Mouse (Mus musculus) midbrain, embryonic 10.5 days (tissue): Measurements from ENCODE around the gene Aco2. TPM values are rescaled to one million over a fixed set of nuclear protein-coding genes. Genes with fewer than 3 reads are reported as not detected.
A peak's percentile ranks its signal among the peaks of the same experiment; 100 is the strongest.

Source experiments
- DNase-seq: peaks from one replicate; pipeline ENCODE4 v3.0.0-alpha.2; 2017; ENCODE audit warnings: low spot score
- H3K27ac ChIP-seq: fragments of 300-500 bp; sonication (generic); replicated peaks from 2 replicates; pipeline ENCODE4 v1.5.1; 2016; ENCODE audit warnings: mild to moderate bottlenecking
- H3K27me3 ChIP-seq: fragments of 300-500 bp; sonication (generic); 2 replicates; pipeline ENCODE4 v1.6.1; 2016; ENCODE audit warnings: low read depth, mild to moderate bottlenecking; ENCODE audit not compliant: poor library complexity, severe bottlenecking
- H3K36me3 ChIP-seq: fragments of 300-500 bp; sonication (generic); 2 replicates; pipeline ENCODE4 v1.6.1; 2016; ENCODE audit warnings: mild to moderate bottlenecking, moderate library complexity
- H3K4me1 ChIP-seq: fragments of 300-500 bp; sonication (generic); 2 replicates; pipeline ENCODE4 v1.6.1; 2016
- H3K4me3 ChIP-seq: fragments of 300-500 bp; sonication (generic); 2 replicates; pipeline ENCODE4 v1.5.1; 2016; ENCODE audit warnings: mild to moderate bottlenecking, moderate library complexity
- H3K9me3 ChIP-seq: fragments of 300-500 bp; sonication (generic); replicated peaks from 2 replicates; pipeline ENCODE4 v1.6.1; 2016; ENCODE audit warnings: mild to moderate bottlenecking
- WGBS: fragments of 180-500 bp; shearing (Covaris S2); methylation state at CpG from one replicate; pipeline ENCODE4 v1.1.7; 2016; 5-methylcytosine and 5-hydroxymethylcytosine counted together
- polyA plus RNA-seq: library from polyadenylated mRNA; unstranded; fragments of >200 nt; fragmentation: Nextera tagmentation; extraction: Ambion mirVana; gene quantifications from 2 replicates; pipeline ENCODE4 v1.2.1, GENCODE M21; 2016

Gene Aco2
- polyA plus RNA-seq, 1 experiment from 2014 or later = 152 TPM

DNA sequence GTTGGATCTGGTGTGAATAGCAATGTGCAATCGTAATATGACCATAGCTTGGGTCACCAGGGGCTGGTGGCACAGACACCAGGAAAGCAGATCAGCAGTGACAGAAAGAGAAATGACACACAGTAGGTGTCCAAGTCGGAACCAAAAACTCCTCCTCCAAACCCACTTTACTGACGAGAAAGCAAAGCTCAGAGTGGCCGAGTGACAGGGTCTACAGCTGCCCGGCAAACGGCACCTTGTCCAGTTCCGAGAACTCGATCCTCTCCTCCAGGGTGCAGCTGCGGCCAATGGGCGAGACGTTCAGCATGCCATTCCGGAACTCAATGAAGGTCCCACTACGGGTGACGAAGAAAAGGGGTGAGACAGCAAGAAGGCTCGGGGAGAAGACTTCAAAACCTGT is 83.3 kb downstream of the Aco2 start:
- 92% methylated on average over 15 of the region's 15 CpGs for WGBS
- Histone ChIP-seq H3K4me1 (peaks cover 16% of the 10 kb centered on the region), H3K4me3 (no peak overlapping the region), H3K36me3 (peaks cover 46% of the 10 kb centered on the region), H3K27ac (no peak overlapping the region), H3K9me3 (no peaks in the 10 kb centered on the region), H3K27me3 (no peaks in the 10 kb centered on the region)
- no peak for DNase-seq

DNA sequence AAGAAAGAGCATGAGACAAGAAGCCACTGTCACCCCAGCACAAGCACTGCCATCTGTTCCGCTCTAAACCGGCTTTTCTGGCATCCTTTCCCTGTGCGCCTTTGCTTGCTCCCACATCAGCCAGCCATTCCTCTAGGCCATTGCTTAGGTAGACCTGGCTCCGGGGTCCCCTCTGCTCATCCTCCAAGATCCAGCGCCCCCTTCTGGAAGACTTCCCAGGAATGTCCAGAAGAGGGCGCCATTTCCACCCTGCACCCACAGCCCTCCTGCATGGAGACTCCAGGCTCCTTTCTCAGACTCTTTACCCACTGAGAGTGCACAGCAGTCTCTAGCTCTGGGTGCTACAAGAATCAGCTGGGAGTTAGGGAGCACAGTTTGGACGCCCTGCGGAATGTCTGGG is 84.3 kb downstream of the Aco2 start:
- 54% methylated on average over 8 of the region's 8 CpGs for WGBS
- H3K9me3 ChIP-seq = no peaks in the 10 kb centered on the region
- peak; percentile 50 for DNase-seq
- H3K4me1 ChIP-seq = peaks cover 24% of the 10 kb centered on the region
- no peak overlapping the region for H3K4me3 ChIP-seq
- H3K27ac ChIP-seq = no peak overlapping the region
- peaks cover 37% of the 10 kb centered on the region for H3K36me3 ChIP-seq
- no peaks in the 10 kb centered on the region for H3K27me3 ChIP-seq

DNA sequence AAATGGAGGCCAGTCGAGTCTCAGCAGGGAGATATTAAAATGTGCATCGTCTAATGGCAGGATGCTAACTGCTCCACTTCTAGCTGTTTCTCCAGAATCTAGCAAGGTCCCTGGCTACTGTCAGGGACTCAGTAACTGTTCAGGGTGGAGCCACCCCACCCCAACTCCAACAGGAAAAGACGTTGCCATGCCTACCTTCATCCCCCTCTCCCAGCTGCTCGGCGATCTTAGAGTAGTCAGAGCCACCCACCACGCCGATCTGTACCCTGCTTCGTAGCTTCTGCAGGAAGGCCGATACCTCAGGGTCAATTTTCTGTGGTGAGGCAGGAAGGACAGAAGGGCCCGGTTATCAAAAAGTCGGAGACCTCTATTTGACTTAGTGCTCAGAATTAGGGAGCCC is 85.5 kb downstream of the Aco2 start:
- H3K4me3 ChIP-seq = no peak overlapping the region
- H3K27me3 ChIP-seq = no peaks in the 10 kb centered on the region
- no peak for DNase-seq
- whole genome bisulfite sequencing = 89% methylated on average over 11 of the region's 11 CpGs
- H3K4me1 ChIP-seq = peaks cover 24% of the 10 kb centered on the region
- peaks cover 26% of the 10 kb centered on the region for H3K36me3 ChIP-seq
- no peaks in the 10 kb centered on the region for H3K9me3 ChIP-seq
- no peak overlapping the region for H3K27ac ChIP-seq

DNA sequence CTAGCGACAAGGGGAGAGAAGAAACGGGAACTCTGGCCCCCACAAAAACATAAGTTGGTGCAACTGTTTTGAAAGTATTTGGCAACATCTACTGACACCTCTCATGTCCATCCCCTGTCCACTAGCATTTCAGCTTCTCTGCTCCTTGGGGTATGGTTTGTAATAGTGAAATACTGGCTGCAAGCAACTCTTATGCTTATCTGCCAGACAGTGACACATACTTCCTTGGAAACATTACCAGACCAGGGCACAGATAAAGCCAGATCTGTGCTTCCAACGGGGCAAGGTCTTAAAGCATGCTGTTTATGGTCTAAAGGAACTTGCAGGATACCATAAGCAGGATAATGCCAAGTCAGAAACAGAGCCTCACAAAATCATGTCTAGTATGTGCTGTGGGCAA is 86.8 kb downstream of the Aco2 start:
- Histone ChIP-seq H3K36me3 (peaks cover 23% of the 10 kb centered on the region), H3K4me1 (peaks cover 24% of the 10 kb centered on the region), H3K27me3 (no peaks in the 10 kb centered on the region), H3K9me3 (no peaks in the 10 kb centered on the region), H3K4me3 (no peak overlapping the region), H3K27ac (no peak overlapping the region)
- WGBS = 91% methylated on average over 3 of the region's 3 CpGs
- DNase-seq = no peak

DNA sequence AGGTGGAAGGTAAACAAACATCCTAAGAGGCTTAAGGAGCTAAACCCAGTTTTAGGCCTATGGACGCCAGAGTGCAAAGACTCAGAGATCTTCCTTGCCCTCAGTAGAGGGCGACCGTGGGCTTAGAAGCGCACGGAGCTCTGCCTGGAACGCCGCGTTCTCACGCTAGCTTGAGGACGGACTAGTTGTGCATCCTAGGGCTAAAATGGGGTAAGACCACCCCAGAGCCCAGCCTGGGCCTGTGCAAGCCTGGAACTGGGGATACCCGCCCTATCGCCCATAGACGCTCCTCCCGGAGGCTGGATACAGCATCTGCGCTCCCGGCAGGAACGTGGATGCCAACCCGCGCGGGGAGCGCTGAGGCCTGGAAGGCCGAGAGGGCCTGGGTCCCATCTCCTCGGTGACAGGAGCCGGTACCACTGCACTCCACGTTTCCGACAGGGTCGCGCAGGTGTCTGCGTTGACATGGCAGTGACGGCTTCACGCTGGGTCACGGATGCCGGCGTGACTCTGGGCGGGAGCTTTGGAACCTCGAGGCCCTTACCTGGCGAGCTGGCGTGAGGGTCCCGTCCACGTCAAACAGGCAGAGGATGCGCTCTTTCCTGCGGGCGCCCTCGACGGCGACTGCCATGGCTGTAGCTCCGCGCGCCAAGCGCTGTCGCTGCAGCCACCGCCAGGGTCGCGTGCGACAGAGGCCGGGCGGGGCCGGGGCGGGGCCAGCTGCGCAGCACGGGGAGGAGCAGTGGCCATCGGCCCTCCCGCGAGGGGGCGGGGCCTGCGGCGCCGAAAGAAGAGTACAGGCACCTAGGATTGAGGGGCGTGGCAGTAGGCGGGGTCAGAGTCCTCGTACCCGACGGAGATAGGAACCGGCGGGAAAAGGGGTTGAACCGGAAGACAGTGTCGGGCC is 88.3 kb downstream of the Aco2 start, which contains the start of gene Pmm1:
Gene Pmm1, minus strand, starts transcription at position 760 of the 907 bp plus-strand sequence.
- no peaks in the 10 kb centered on the region for H3K9me3 ChIP-seq
- peak; percentile 99 for DNase-seq
- H3K27me3 ChIP-seq = no peaks in the 10 kb centered on the region
- peak within 1 kb of the TSS; percentile 86 for H3K27ac ChIP-seq
- H3K36me3 ChIP-seq = peaks cover 8% of the 10 kb centered on the region; the same call in 1 of the 2 replicates
- under 1% methylated on average over 77 of the region's 77 CpGs for WGBS
- H3K4me1 ChIP-seq = peaks cover 31% of the 10 kb centered on the region
- peak within 1 kb of the TSS; percentile 73 for H3K4me3 ChIP-seq

DNA sequence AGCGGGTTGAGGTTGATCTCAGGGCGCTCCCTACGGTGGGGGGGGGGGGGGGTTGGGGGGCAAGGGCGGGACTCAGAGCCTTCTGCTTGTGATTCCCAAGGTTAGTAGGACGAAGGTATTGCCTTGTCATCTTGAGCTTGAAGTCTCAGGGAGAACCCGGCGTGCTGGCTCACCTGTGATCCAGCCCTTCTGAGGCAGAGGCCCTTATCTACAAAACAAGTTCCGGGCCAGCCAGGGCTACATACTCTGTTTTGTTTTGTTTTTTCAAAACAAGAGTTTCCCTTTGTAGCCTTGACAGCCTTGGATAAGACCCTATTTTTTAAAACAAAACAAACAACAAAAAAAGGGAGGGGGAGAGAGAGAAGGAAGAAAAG is 89.0 kb downstream of the Aco2 start:
- Histone ChIP-seq H3K36me3 (0 out of 2 replicates have a peak, but pooled peaks cover 4% of the 10 kb centered on the region), H3K4me1 (peaks cover 31% of the 10 kb centered on the region), H3K27me3 (no peaks in the 10 kb centered on the region), H3K9me3 (no peaks in the 10 kb centered on the region), H3K4me3 (peak overlapping the region; percentile 73), H3K27ac (peak overlapping the region; percentile 86)
- DNase-seq = no peak
- WGBS = 4% methylated on average over 7 of the region's 8 CpGs

DNA sequence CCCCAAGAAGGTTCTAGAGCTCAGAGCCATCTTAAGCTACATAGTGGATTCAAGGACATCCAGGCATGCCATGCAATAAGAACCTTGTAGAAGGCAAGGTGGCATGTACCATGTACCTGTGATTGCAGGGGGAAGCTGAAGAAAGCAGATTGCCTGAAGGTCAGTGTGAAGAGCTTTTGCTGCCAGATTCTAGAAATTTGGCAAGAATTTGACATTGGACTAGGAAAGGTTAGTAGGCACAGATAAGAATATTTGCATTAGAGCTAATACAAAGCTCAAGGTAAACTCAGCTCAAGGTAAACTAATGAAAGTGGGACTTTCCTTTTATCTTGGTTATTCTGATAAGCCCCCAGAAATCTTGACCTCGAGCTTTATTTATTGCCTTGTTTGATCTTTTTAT is 92.2 kb downstream of the Aco2 start:
- no peaks in the 10 kb centered on the region for H3K36me3 ChIP-seq
- H3K27me3 ChIP-seq = no peaks in the 10 kb centered on the region
- 81% methylated on average over 1 of the region's 1 CpGs for WGBS
- no peak for DNase-seq
- H3K9me3 ChIP-seq = no peaks in the 10 kb centered on the region
- no peak overlapping the region for H3K27ac ChIP-seq
- no peak overlapping the region for H3K4me3 ChIP-seq
- peaks cover 27% of the 10 kb centered on the region for H3K4me1 ChIP-seq

Other genes with a start within 250 kb of the Aco2 start
- 44.6 and 46.1 TPM in 2 replicates for gene L3mbtl2, start 208.4 kb upstream of the Aco2 start, polyA plus RNA-seq
- gene Chadl, start 175.0 kb upstream of the Aco2 start, polyA plus RNA-seq = 2.4 and 2.5 TPM in 2 replicates
- 36.3 and 41.4 TPM in 2 replicates for gene Zc3h7b, start 127.3 kb upstream of the Aco2 start, polyA plus RNA-seq
- 187 and 192 TPM in 2 replicates for gene Rangap1, start 126.8 kb upstream of the Aco2 start, polyA plus RNA-seq
- gene Tef, start 69.9 kb upstream of the Aco2 start, polyA plus RNA-seq = 15.7 and 19.0 TPM in 2 replicates
- gene Tob2, start 13.5 kb upstream of the Aco2 start, polyA plus RNA-seq = 17.7 and 19.6 TPM in 2 replicates
- gene Phf5a, start 398 bp upstream of the Aco2 start, polyA plus RNA-seq = 224 and 252 TPM in 2 replicates
- gene Polr3h, start 53.9 kb downstream of the Aco2 start, polyA plus RNA-seq = 76.2 and 80.8 TPM in 2 replicates
- 13.8 and 20.6 TPM in 2 replicates for gene Csdc2, start 64.5 kb downstream of the Aco2 start, polyA plus RNA-seq
- gene Pmm1, start 88.6 kb downstream of the Aco2 start, polyA plus RNA-seq = 31.9 and 34.9 TPM in 2 replicates
- not detected in 2 replicates for gene 1700029P11Rik, start 108.2 kb downstream of the Aco2 start, polyA plus RNA-seq
- 68.6 and 75.1 TPM in 2 replicates for gene Xrcc6, start 115.5 kb downstream of the Aco2 start, polyA plus RNA-seq
- gene Desi1, start 161.6 kb downstream of the Aco2 start, polyA plus RNA-seq = 34.3 and 37.7 TPM in 2 replicates
- 323 and 376 TPM in 2 replicates for gene Snu13, start 175.3 kb downstream of the Aco2 start, polyA plus RNA-seq
- not detected in 2 replicates for gene 4930407I10Rik, start 186.8 kb downstream of the Aco2 start, polyA plus RNA-seq
- gene Mei1, start 197.7 kb downstream of the Aco2 start, polyA plus RNA-seq = 0.10 TPM in 1 of 2 replicates, not detected in the other